Mouse (Mus musculus) neural tube, embryonic 11.5 days (tissue): ENCODE measurements at regions not wholly inside any gene's neighbourhood (a gene's known extent, or its start where the extent isn't known, plus 50 kb on each side); places are given as distances from the start of the nearest gene placed in this dataset.

Experiments used
- ATAC-seq: fragments of 200-750 bp; cut with Nextera tagmentation; 2 replicates; pipeline ENCODE4 v1.8.0; 2017; ENCODE audit warnings: moderate number of reproducible peaks, mild to moderate bottlenecking, moderate TSS enrichment, moderate library complexity; ENCODE audit not compliant: insufficient read depth, low FRiP score, low TSS enrichment
- DNase-seq: peaks from one replicate; pipeline ENCODE4 v3.0.0-alpha.2; 2015; ENCODE audit warnings: low spot score
- H3K27ac ChIP-seq: fragments of 300-500 bp; sonication (generic); 2 replicates; pipeline ENCODE4 v1.5.1; 2014; ENCODE audit warnings: low read depth, mild to moderate bottlenecking, low read length
- H3K27me3 ChIP-seq: fragments of 300-500 bp; sonication (generic); 2 replicates; pipeline ENCODE4 v1.6.1; 2014; ENCODE audit warnings: mild to moderate bottlenecking, low read length, mixed read lengths; ENCODE audit not compliant: control insufficient read depth, insufficient read depth
- H3K36me3 ChIP-seq: fragments of 300-500 bp; sonication (generic); 2 replicates; pipeline ENCODE4 v1.6.1; 2014; ENCODE audit warnings: mild to moderate bottlenecking, low read length, moderate library complexity, mixed read lengths; ENCODE audit not compliant: control insufficient read depth, insufficient read depth
- H3K4me1 ChIP-seq: fragments of 300-500 bp; sonication (generic); 2 replicates; pipeline ENCODE4 v1.6.1; 2014; ENCODE audit warnings: low read length, mixed read lengths; ENCODE audit not compliant: control insufficient read depth, insufficient read depth
- H3K4me2 ChIP-seq: fragments of 300-500 bp; sonication (generic); 2 replicates; pipeline ENCODE4 v1.6.1; 2014; ENCODE audit warnings: low read depth, mild to moderate bottlenecking, moderate library complexity
- H3K4me3 ChIP-seq: fragments of 300-500 bp; sonication (generic); 2 replicates; pipeline ENCODE4 v1.5.1; 2014; ENCODE audit warnings: low read depth, low read length
- H3K9ac ChIP-seq: fragments of 300-500 bp; sonication (generic); 2 replicates; pipeline ENCODE4 v1.6.1; 2014; ENCODE audit warnings: mild to moderate bottlenecking, low read length
- H3K9me3 ChIP-seq: fragments of 300-500 bp; sonication (generic); 2 replicates; pipeline ENCODE4 v1.6.1; 2016; ENCODE audit warnings: low read length; ENCODE audit not compliant: control insufficient read depth
- WGBS: fragments of 180-500 bp; shearing (Covaris S2); extraction: QIAGEN DNeasy Blood & Tissue Kit; methylation state at CpG from one replicate; pipeline ENCODE4 v1.1.7; 2014; 5-methylcytosine and 5-hydroxymethylcytosine counted together

DNA sequence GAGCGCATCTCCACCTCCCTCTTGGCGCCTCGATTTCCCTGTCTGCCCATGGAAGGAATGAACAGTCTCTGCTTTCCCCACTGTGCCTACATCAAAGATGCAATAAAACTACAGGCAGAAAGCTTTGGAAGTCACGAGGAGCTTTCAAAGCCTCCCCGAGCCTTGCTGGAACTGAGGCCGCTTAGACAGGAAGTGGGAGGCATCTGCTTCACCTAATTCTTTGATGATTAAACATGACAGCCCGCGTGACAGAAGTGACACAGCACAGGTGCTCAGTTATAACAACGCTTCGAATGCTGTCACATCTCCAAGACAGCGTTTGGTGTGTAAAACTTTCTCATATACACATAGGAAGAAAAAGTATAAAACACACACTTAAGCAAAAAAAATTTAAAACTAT, 85.7 kb downstream of the Asb1 start:
- ATAC-seq, result no peak

DNA sequence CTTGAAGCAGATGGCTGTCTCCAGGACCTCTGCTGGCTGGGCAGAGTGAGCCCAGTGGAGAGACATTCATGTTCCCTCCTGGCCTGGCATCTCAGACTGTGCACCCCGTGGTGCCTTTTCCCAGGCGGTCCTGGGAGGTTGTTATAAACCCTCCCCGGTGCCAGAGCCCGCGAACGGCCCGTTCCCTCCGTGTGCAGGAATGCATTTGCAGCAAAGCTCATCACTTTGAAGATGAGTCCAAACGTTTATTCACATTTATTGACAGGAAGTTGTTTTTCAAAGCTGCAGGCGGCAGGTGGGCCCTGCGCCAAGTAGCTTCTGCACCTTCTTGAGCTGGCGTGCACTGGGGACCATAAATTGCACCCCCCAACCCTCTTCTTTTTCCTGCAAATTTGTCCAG, 89.9 kb downstream of the Asb1 start:
- no peak overlapping the region for H3K27ac ChIP-seq
- DNase-seq, result no peak

More for the DNA sequence above, 85.7 kb downstream of the Asb1 start:
- H3K9ac ChIP-seq, result no peak overlapping the region
- no peaks in the 10 kb centered on the region for H3K9me3 ChIP-seq
- no peaks in the 10 kb centered on the region for H3K36me3 ChIP-seq
- H3K27me3 ChIP-seq, result no peaks in the 10 kb centered on the region
- no peaks in the 10 kb centered on the region for H3K4me1 ChIP-seq
- no peak overlapping the region for H3K27ac ChIP-seq
- H3K4me3 ChIP-seq, result no peak overlapping the region
- no peak for DNase-seq
- no peak overlapping the region for H3K4me2 ChIP-seq
- WGBS, result 67% methylated on average over 11 of the region's 11 CpGs

DNA sequence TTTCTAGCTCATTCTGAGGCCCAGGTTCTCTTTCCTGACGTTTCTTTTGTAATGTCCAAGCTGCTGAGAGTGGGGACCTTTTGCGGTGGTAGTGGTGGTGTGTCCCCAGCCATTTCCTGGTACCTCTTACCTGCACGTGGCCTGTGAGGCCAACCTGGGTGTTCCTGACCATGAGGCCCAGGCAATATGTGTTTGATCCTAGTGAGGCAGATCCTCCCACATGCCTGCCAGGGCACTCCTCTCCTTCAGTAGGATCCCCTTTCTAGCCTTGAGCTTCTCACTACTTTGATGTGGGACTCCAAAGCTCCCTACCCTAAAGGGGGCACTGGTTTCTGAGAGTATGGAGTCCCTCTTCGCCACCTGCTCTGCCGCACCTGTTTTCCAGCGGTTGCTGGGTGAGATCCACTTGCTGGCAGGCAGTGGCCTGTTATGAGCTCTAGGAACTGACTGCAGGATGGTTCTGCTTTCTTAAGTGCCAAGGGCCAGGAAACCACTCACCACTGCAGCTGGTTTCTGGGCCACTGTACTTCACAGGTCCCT, 90.6 kb downstream of the Asb1 start:
- DNase-seq (no peak), ATAC-seq (no peak)
- no peaks in the 10 kb centered on the region for H3K36me3 ChIP-seq
- no peak overlapping the region for H3K4me3 ChIP-seq
- 82% methylated on average over 6 of the region's 6 CpGs for WGBS
- H3K9me3 ChIP-seq, result no peaks in the 10 kb centered on the region
- no peaks in the 10 kb centered on the region for H3K4me1 ChIP-seq
- no peak overlapping the region for H3K27ac ChIP-seq
- H3K27me3 ChIP-seq, result no peaks in the 10 kb centered on the region
- H3K4me2 ChIP-seq, result no peak overlapping the region
- no peak overlapping the region for H3K9ac ChIP-seq

More for the DNA sequence above, 89.9 kb downstream of the Asb1 start:
- Histone ChIP-seq H3K4me2 (no peak overlapping the region), H3K4me3 (no peak overlapping the region), H3K4me1 (no peaks in the 10 kb centered on the region), H3K9ac (no peak overlapping the region), H3K27me3 (no peaks in the 10 kb centered on the region), H3K9me3 (no peaks in the 10 kb centered on the region), H3K36me3 (no peaks in the 10 kb centered on the region)
- no peak for ATAC-seq
- 57% methylated on average over 12 of the region's 12 CpGs for WGBS

DNA sequence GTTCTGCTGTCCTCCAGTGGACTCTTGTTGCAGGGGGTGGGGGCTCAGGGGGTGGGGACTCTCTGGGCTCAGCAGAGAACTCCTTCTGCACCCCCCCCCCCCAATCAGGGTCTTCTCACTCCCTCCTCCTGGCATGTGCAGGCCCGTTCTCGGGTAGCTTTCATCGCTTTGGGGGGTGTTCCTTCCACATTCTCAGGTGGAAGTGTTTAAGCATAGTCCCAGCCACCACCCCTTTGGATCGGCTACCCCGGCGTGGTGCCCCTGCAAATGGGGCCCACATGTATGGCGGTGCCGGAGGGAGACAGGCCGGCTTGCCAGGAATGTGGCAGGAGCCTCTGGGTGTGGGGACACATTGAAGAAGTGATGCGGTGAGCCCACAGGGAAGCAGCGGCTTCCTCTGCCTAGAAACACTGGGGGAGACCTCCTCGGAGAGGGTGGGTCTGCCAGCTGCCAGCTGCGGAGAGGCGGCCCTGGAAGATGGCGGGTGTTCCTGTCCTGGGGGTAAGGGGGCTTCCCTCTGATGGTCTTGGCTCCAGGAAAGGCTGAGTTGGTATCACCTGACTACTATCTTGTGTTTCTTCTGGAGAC, 92.7 kb downstream of the Asb1 start:
- no peak overlapping the region for H3K9ac ChIP-seq
- no peaks in the 10 kb centered on the region for H3K9me3 ChIP-seq
- ATAC-seq (no peak), DNase-seq (no peak)
- no peak overlapping the region for H3K4me3 ChIP-seq
- no peaks in the 10 kb centered on the region for H3K4me1 ChIP-seq
- no peaks in the 10 kb centered on the region for H3K27me3 ChIP-seq
- no peaks in the 10 kb centered on the region for H3K36me3 ChIP-seq
- no peak overlapping the region for H3K27ac ChIP-seq
- WGBS, result 86% methylated on average over 15 of the region's 15 CpGs
- H3K4me2 ChIP-seq, result no peak overlapping the region

DNA sequence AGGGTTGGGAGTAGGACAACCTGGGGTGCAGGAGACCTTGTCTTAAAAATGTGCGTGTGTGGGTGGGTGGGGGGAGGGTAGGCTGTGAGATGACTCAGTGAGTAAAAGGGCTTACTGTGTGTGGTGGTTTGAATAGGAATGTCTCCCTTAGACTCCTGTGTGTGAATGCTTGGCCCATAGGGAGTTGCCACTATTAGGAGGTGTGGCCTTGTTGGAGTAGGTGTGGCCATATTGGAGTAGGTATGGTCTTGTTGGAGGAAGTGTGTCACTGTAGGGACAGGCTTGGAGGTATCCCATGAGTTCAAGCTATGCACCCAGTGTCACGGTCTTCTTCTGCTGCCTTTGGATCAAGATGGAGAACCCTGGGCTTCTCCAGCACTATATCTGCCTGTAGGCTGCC, 96.2 kb downstream of the Asb1 start:
- ATAC-seq (no peak), DNase-seq (no peak)
- Histone ChIP-seq H3K9me3 (no peaks in the 10 kb centered on the region), H3K9ac (no peak overlapping the region), H3K27me3 (no peaks in the 10 kb centered on the region), H3K4me2 (no peak overlapping the region), H3K4me1 (no peaks in the 10 kb centered on the region), H3K36me3 (no peaks in the 10 kb centered on the region), H3K4me3 (no peak overlapping the region), H3K27ac (no peak overlapping the region)
- 88% methylated on average over 2 of the region's 2 CpGs for WGBS

DNA sequence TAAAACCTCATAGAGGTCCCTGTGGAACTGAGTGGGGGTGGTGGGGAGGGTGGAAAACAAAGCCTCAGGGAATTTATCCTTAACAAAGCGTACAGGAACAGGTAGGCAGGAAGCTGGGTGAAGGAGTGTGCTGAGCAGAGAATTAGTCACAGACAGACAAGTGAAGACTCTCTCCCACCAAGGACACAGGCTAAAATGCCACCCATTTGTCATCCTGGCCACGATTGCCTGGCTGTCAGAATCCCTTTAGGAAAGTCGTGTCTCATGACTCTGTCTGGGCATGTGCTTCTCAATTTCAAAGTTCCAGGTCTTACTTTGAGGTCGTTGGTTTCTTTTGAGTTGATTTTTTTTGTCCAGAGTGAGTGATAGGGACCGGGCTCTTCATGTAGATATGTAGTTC, 100.2 kb downstream of the Asb1 start:
- Histone ChIP-seq H3K27me3 (no peaks in the 10 kb centered on the region), H3K4me1 (no peaks in the 10 kb centered on the region), H3K4me3 (no peak overlapping the region), H3K27ac (no peak overlapping the region), H3K9me3 (no peaks in the 10 kb centered on the region), H3K36me3 (no peaks in the 10 kb centered on the region), H3K9ac (no peak overlapping the region), H3K4me2 (no peak overlapping the region)
- DNase-seq (no peak), ATAC-seq (no peak)
- WGBS, result 69% methylated on average over 5 of the region's 5 CpGs

DNA sequence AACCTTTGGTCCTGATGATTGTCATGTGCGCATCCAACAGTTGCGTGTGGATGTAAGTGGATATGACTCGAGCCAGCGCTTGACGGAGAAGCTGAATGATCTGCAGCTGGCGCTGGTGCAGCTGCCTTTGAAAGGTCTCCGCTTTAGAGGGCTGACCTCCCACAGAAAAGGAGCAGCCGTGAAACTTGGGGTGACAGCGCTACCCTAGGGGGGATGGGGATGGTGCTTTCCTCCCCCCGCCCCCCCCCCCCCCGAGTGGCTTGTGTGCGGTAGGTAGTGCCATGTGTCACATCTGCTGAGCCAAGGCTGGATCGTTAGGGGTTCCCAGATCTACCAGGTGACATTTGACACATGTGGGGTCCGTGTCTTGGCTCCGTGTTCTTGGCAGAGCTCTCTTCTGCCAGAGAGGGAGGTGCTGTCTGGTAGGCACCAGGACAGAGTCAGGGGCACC, 118.7 kb downstream of the Asb1 start:
- H3K9ac ChIP-seq, result no peak overlapping the region
- no peaks in the 10 kb centered on the region for H3K9me3 ChIP-seq
- no peaks in the 10 kb centered on the region for H3K27me3 ChIP-seq
- 81% methylated on average over 15 of the region's 15 CpGs for WGBS
- H3K4me3 ChIP-seq, result no peak overlapping the region
- no peak for DNase-seq
- ATAC-seq, result no peak
- no peaks in the 10 kb centered on the region for H3K4me1 ChIP-seq
- no peak overlapping the region for H3K4me2 ChIP-seq
- no peaks in the 10 kb centered on the region for H3K36me3 ChIP-seq
- H3K27ac ChIP-seq, result no peak overlapping the region

DNA sequence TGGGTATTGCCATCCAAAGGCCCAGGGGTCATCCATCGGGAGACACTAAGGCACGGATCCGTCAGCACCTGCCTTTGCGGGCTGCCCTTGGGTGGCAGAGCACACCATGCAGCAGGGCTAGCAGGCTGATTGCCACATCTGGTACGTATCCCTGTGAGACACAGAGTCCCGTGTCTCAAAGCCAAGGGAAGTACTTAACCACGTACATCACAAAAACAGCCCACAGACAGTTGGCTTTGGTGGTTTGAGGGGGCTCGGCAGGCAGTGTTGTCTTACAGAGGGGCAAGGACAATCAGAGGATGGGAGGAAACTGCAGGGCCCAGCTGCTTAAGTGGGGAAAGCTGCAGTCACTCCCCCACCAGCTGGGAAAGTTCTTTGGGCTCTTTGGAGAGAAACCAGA, 119.1 kb downstream of the Asb1 start:
- Histone ChIP-seq H3K9ac (no peak overlapping the region), H3K27me3 (no peaks in the 10 kb centered on the region), H3K36me3 (no peaks in the 10 kb centered on the region), H3K9me3 (no peaks in the 10 kb centered on the region), H3K4me1 (no peaks in the 10 kb centered on the region), H3K4me2 (no peak overlapping the region), H3K27ac (no peak overlapping the region), H3K4me3 (no peak overlapping the region)
- DNase-seq (no peak), ATAC-seq (no peak)
- 82% methylated on average over 8 of the region's 8 CpGs for WGBS

DNA sequence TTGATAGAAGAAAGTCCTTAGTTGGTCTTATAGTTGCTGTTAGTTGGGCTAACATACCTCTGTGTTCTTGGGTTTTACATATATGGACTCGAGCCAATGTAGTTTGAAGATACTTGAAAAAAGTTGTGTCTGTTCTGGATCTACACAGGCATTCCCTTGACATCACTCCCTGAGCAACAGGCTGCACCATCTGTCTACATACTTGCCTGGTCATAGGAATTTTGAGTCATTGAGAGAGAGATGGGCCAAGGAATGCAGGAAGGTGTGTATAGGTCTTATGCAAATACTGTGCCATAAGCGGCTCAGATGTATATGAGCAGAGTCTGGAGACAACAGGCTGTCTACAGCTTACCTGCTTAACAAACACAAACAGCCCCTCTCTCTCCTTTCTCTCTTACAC, 122.9 kb downstream of the Asb1 start:
- Histone ChIP-seq H3K4me1 (no peaks in the 10 kb centered on the region), H3K27me3 (no peaks in the 10 kb centered on the region), H3K27ac (no peak overlapping the region), H3K9me3 (no peaks in the 10 kb centered on the region), H3K9ac (no peak overlapping the region), H3K36me3 (no peaks in the 10 kb centered on the region), H3K4me2 (no peak overlapping the region), H3K4me3 (no peak overlapping the region)
- DNase-seq, result no peak
- no peak for ATAC-seq
- WGBS, result 89% methylated on average over 2 of the region's 2 CpGs
